Mouse (Mus musculus) CD4-positive, CD25-positive, alpha-beta regulatory T cell, adult 4 months (primary cell): ENCODE measurements around the gene Vmp1. TPM values are rescaled to one million over a fixed set of nuclear protein-coding genes. Genes with fewer than 3 reads are reported as not detected.
A peak's percentile ranks its signal among the peaks of the same experiment; 100 is the strongest.

Experiments
- ATAC-seq: one replicate; pipeline ENCODE4 v1.8.0; 2017
- polyA plus RNA-seq, 2 experiments: library from polyadenylated mRNA; unstranded; fragments of 100-300 nt; shearing (Covaris generic); gene quantifications; one replicate each; pipeline ENCODE4 v1.2.1; 2017

The Vmp1 gene
- polyA plus RNA-seq, 2 experiments from 2014 or later: 405 to 430 TPM

- ATAC-seq: no peak
These were observed 12.5 kb downstream of the Vmp1 start for GRCm38 (mm10) chr11:86671041-86671675.

GRCm38 (mm10) chr11:86668169-86668568 is 15.5 kb downstream of the Vmp1 start:
- ATAC-seq: no peak

- no peak for ATAC-seq
These were observed 16.1 kb downstream of the Vmp1 start for GRCm38 (mm10) chr11:86667553-86667952.

- ATAC-seq: no peak
These were observed 19.2 kb downstream of the Vmp1 start for GRCm38 (mm10) chr11:86664406-86664805.

DNA sequence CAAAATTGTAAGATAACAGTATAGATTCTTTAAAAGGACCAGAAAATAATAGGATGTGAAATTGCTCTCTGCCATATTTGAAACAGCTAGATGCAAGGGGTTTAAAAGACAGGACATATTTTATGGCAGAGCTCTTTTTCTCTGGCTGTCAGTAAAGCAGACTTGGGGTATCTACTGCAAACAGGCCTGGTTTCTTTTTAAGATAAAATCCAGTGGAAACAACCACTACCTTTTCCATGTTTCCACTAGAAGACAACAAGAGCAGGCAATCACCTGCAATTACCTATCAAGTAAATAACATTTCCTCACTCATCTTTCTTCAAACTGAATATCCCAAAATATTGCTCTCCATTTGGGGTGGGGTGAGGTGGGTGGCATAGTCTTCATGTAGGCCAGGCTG is 19.7 kb downstream of the Vmp1 start:
- no peak for ATAC-seq

DNA sequence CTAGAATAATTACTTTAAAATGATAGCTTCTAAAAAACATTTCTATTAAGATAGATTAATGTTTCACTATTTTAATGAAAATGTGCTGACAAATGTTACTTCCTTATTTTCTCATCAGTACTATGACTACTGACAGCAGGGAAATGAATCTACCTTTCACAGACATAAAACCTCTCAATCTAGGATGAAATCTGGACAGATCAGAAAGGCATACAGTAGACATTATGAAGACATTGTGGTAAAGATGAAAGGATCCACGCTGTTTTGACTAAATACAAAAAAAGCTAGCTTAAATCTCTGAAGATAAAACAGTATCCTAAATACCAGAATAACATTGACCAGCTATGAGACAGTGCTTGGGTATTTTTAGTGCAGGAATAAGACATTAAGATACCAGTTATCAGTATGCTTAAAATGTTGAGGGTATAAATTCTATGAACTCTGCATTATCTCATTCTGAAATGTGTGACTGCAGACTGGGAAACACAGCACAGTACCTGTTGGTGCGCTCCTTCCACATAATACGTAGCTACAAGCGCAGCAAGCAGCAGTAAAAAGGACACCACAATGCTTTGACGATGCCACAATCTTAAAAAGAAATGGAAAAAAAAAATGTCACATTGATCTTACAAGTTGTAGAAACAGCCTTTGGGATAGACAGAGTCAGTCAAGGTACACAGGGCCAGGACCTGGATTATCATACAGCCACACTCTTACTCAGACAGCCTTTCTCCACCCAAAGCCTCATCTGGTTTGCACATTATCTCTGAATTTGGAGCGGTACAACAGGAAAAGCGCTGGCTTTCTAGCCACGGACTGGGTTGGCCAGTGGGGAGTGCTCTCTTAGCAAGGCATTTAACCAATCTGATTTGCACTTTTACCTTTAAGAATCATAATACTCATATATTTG is 20.4 kb downstream of the Vmp1 start:
- ATAC-seq: no peak

DNA sequence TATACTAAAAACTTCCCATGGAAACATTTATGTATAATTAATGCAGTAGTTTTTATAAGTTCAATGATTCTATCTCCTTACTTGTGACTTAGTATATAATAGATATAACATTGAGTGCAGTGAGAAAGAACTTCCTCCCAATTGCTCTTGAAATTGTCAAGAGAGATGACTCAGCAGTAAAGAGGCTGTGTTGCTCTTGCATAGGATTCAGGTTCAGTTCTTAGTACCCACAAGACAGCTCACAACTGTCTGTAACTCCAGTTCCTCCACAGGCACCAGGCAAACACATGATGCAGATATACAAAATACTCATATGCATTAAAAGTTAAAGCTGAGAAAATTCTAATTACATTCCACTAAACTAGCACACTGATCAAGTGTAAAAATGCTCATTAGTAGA is 25.8 kb downstream of the Vmp1 start:
- no peak for ATAC-seq

GRCm38 (mm10) chr11:86656849-86657567 is 26.6 kb downstream of the Vmp1 start:
- no peak for ATAC-seq

GRCm38 (mm10) chr11:86655671-86656070 is 28.0 kb downstream of the Vmp1 start:
- peak; percentile 21 for ATAC-seq

DNA sequence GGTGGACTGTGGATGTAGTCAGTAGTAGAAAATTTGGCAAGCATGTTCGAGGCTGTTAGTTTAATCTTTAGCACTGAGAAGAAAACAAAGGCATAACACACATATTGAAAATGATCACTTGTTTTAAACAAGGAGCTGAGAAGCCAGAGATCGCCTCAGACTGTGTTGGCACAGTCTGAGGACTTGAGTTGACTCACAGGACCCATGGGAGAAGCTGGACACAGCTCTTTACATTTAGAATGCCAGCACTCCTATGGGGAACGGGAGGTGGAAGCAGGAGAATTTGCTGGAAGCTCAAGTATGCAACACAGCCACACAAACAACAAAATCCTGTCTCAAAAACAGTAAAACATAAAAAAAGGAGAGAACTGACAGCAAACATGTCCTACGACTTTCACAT is 29.5 kb downstream of the Vmp1 start:
- no peak for ATAC-seq

DNA sequence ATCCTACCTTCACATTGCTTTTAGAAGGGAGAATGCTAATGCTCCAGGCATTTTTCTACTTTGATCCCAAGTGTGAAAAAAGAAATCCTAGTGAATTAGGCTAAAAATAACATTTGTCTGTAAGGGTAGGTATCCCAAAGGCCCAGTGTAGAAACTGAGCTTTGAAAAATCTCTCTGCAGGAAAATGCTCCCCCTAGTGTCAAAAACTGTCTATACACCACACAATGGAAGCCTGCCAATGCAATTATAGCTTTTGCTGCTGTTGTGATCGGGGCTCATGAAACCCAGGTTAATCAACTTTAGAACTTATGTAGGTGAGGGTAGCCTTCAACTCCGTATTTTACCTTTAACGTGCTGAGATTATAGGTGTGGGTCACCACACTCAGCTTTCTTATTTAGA is 30.2 kb downstream of the Vmp1 start:
- peak; percentile 67 for ATAC-seq

DNA sequence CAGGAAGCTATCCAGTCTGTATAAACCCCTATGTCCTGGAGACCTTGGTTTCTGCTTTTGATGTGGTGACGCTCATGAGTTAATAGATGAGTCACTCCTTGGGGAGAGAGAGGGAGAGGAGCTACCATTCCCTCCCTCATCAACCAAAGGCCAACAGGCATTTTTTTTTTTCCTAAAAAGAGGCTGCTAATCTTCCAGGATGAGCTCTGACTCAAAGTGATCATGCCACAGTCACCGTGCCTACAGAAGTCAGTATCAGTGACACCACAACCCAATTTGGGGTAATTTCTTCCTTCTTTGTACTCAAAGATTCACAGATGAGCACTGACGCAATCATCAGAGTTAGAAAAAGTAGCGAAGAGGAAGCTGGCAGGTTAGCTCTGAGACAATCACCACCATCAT is 31.1 kb downstream of the Vmp1 start:
- peak; percentile 75 for ATAC-seq

GRCm38 (mm10) chr11:86650676-86651075 is 33.0 kb downstream of the Vmp1 start:
- ATAC-seq: no peak

GRCm38 (mm10) chr11:86649542-86649941 is 34.1 kb downstream of the Vmp1 start:
- no peak for ATAC-seq

DNA sequence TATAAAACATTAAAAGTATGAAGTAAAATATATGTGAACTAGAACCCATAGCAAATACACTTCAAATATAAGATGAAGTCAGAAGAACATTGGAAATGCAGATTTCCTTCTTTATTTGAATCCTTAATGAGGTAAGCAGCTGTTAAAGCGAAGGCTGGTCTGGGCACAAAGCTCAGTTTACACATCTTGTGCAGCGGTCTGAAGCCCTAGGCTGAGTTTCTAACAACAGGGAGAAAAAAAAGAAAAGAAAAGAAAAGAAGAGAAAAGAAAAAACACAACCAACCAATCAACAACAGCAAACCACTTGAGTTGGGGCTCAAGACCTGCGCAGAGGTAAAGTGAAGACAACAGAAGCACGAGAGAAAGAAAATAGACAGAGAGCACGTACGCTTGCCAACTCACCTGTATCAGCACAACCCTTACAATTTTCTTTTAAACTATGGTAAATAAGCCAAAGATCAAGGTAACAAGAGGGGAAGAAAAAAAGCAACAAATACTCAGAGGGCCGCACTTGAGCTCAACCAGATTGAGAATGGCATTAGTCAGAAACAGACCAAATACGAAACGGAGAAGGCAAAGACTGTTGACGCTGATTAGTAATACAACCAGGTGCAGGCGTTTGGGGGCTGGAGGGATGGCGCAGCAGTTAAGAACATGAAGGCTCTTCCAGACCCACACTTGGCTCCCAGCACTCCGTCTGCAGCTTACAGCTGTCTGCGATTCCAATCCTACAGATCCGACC is 35.8 kb downstream of the Vmp1 start:
- ATAC-seq: no peak

GRCm38 (mm10) chr11:86646885-86647459 is 36.7 kb downstream of the Vmp1 start:
- no peak for ATAC-seq

DNA sequence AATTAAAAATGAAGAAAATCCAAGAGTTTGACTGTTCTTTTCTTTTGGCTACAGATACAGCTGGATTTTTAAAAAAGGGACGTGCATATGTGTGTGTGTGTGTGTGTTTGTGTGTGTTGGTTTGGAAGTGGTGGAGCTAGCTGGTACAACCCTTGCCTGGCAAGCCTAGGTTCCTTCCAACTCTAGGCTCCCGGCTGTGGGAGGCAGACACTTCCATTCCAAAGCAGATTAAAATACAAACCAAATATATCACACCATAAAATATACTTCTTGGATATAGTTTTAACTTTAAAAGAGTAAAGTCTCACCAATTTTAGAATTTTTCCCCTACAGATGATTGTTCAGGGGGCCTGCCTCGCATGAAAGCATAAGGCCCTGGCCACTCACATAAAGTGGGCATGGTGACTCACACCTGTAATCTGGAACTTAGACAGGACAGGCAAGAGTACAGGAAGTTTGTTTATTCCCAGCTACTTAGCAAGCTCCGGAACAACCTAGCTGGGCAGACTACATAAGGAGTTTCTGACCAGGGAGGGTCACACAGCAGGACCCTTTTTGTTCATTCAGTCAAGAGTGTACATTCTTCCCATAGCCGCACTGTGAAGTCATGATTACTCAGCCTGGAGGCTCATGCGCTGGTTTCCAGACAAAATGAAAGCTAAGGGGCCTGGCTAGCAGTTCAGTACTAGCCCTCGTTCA is 37.4 kb downstream of the Vmp1 start:
- ATAC-seq: no peak

DNA sequence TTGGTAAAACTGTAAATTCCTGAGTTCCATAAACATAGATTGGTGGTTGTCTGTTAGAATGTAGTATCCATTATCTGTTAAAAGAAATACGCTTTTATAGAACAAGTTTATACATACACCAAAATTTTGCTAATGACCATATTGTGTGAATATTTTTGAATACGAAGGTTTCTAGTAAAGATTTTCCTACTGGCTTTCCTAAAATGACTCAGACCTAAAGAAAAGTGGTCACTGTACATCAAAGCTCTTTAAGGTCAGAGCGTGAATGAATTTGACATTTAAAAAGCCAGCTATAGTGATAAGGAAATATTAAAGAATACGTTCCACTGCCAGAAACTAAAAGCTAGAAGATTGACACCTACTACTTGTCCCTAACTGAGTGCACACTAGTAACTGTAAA is 39.1 kb downstream of the Vmp1 start:
- ATAC-seq: no peak

DNA sequence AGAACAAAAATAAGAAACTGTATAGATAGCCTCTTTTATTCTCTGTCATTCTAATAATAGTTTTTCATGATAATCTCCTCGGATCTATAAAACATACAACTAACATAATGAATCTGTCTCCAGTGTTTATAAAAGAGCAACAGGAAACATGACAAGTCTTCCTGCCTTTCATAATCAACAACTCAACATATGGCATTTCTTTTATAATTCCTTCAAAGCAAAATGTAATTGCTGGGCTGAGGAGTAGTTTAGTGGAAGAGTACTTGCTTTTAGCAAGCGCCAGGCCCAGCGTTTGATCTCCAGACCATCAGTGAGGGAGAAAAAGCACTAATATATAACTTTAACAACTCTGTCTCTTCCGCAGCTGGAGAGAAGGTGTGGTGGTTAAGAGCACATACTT is 41.9 kb downstream of the Vmp1 start:
- ATAC-seq: no peak

DNA sequence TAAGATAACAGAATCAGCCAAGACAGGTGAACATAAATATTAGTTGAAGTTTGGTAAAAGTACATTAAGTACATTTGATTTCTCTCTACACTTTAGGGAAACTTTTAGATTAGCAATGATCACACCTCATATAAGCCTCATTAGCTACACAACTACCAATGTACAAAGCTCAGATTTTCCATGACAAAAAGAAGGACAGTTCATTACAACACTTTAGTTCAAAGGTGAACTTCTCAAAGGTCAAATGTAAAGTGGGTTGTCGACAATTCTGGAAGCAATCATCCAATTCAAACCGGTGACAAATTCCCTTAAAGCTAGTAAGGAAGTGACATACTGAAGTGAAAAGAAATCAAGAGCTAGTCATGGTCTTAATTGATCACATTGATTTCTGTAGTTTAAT is 45.9 kb downstream of the Vmp1 start:
- no peak for ATAC-seq

- ATAC-seq: no peak
These were observed 49.2 kb downstream of the Vmp1 start for GRCm38 (mm10) chr11:86634396-86634795.

- ATAC-seq: no peak
These were observed 53.7 kb downstream of the Vmp1 start for GRCm38 (mm10) chr11:86629941-86630340.
